Mouse (Mus musculus) spleen, adult 2 months (tissue): Measurements from ENCODE around the gene Mcidas. TPM values are rescaled to one million over a fixed set of nuclear protein-coding genes. Genes with fewer than 3 reads are reported as not detected.

Experiments
- DNase-seq, 2 experiments: peaks; one replicate each; pipeline versions ENCODE4 v3.0.0 to v3.0.0-alpha.2; 2012 to 2021; ENCODE audit warnings: low spot score in 2 of 2, low read depth in 1 of 2
- H3K27ac ChIP-seq: fragments of 200-500 bp; 2 replicates; pipeline ENCODE4 v1.5.1; 2012; ENCODE audit warnings: low read length, inconsistent platforms; ENCODE audit not compliant: insufficient read depth
- H3K27me3 ChIP-seq: fragments of 200-500 bp; 2 replicates; pipeline ENCODE4 v1.6.1; 2012; ENCODE audit warnings: mild to moderate bottlenecking, moderate library complexity, low read length, inconsistent platforms; ENCODE audit not compliant: control insufficient read depth, insufficient read depth
- H3K36me3 ChIP-seq: fragments of 200-500 bp; 2 replicates; pipeline ENCODE4 v1.6.1; 2012; ENCODE audit warnings: mild to moderate bottlenecking, low read length, inconsistent platforms; ENCODE audit not compliant: control insufficient read depth, insufficient read depth
- H3K4me1 ChIP-seq: fragments of 200-500 bp; 2 replicates; pipeline ENCODE4 v1.6.1; 2011; ENCODE audit warnings: inconsistent platforms; ENCODE audit not compliant: control insufficient read depth, insufficient read depth, insufficient read length
- H3K4me3 ChIP-seq: fragments of 200-500 bp; 2 replicates; pipeline ENCODE4 v1.5.1; 2011; ENCODE audit warnings: mild to moderate bottlenecking, inconsistent platforms; ENCODE audit not compliant: insufficient read depth, insufficient read length; ENCODE audit errors: extremely low read depth
- CTCF ChIP-seq: fragments of 200-500 bp; IDR thresholded peaks from 2 replicates; pipeline ENCODE4 v1.5.1; 2011; ENCODE audit warnings: mild to moderate bottlenecking, inconsistent platforms; ENCODE audit not compliant: insufficient read depth, insufficient read length, insufficient replicate concordance; ENCODE audit errors: extremely low read depth
- POLR2A ChIP-seq: fragments of 200-500 bp; IDR thresholded peaks from 2 replicates; pipeline ENCODE4 v1.6.1; 2011; ENCODE audit warnings: low read depth, low read length, inconsistent platforms
- WGBS: fragments of 180-500 bp; shearing (Covaris S2); methylation state at CpG from one replicate; pipeline ENCODE4 v1.1.7; 2018; 5-methylcytosine and 5-hydroxymethylcytosine counted together
- polyA plus RNA-seq: library from polyadenylated mRNA; depleted of rRNA; stranded (reverse); fragments of >200 nt; gene quantifications from 2 replicates; pipeline ENCODE4 v1.2.3, GENCODE M21; 2012

Mcidas gene
- polyA plus RNA-seq, 1 experiment: not detected

DNA sequence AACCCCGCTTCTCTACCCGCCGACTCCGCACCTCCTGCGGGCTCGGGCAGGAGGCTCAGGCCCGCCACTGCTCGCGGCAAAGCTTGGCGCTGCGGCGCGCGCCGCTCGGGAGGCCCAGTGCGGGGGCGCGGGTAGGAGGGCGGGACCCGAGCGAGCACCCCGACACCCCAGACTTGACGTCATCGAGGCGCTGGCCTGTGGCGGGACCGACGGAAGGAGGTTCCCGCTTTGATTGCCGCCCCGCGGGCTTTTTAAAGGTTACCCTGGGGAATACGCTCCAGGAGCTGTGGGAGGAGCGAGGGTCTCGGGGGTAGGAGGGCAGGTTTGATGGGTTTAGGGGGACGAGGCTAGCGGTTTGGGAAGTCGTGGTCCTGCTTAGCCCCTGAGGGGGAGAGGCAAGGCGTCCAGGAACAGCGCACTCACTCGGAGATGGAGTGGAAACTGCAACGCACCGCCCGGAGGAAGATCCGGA lies 41.3 kb downstream of the Mcidas start, which contains the start of gene Cdc20b:
Gene Cdc20b (plus strand): TSS at position 162 of the 472 bp plus-strand sequence.
- H3K4me3 ChIP-seq: peak within 1 kb of the TSS; percentile 56; the same call in 1 of the 2 replicates
- DNase-seq: peak; percentile 45 to 54
- no peaks in the 10 kb centered on the region for H3K36me3 ChIP-seq
- TF ChIP-seq POLR2A (no peak), CTCF (no peak)
- peaks cover 14% of the 10 kb centered on the region for H3K27me3 ChIP-seq
- H3K27ac ChIP-seq: no peak within 1 kb of the TSS
- H3K4me1 ChIP-seq: peaks cover 9% of the 10 kb centered on the region
- under 1% methylated on average over 46 of the region's 46 CpGs for WGBS

GRCm38 (mm10) chr13:113035852-113036251 lies 42.2 kb downstream of the Mcidas start:
- Histone ChIP-seq H3K27me3 (peaks cover 14% of the 10 kb centered on the region), H3K4me1 (peaks cover 9% of the 10 kb centered on the region), H3K27ac (no peak overlapping the region), H3K4me3 (no peak overlapping the region), H3K36me3 (no peaks in the 10 kb centered on the region)
- 2% methylated on average over 4 of the region's 4 CpGs for WGBS
- TF ChIP-seq CTCF (peak; percentile 59; the same call in 1 of the 2 replicates), POLR2A (no peak)
- DNase-seq: peak; percentile 60 to 74

DNA sequence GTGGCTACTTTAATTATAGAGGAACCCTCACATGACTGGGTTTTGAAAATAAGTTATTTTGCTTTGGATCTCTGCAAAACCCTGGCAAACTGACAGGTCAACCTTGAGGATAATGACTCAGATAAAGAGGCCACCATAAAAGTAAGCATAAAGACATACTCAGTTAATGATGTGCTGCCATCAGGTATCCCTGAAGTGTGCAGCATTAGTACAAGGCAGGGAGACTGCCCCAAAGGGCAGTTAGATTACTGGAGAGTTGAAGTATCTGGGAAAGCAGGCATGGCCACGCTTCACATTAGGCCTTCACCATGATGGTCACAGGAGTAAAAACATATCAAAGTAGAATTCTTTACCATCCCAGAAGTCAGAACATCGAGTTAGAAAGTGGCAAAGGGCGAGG lies 51.2 kb downstream of the Mcidas start:
- Histone ChIP-seq H3K4me1 (no peaks in the 10 kb centered on the region), H3K27ac (no peak overlapping the region), H3K27me3 (peaks cover 4% of the 10 kb centered on the region; the same call in 1 of the 2 replicates), H3K36me3 (no peaks in the 10 kb centered on the region), H3K4me3 (no peak overlapping the region)
- TF ChIP-seq POLR2A (no peak), CTCF (no peak)
- no peak for DNase-seq
- WGBS: 79% methylated on average over 3 of the region's 3 CpGs

DNA sequence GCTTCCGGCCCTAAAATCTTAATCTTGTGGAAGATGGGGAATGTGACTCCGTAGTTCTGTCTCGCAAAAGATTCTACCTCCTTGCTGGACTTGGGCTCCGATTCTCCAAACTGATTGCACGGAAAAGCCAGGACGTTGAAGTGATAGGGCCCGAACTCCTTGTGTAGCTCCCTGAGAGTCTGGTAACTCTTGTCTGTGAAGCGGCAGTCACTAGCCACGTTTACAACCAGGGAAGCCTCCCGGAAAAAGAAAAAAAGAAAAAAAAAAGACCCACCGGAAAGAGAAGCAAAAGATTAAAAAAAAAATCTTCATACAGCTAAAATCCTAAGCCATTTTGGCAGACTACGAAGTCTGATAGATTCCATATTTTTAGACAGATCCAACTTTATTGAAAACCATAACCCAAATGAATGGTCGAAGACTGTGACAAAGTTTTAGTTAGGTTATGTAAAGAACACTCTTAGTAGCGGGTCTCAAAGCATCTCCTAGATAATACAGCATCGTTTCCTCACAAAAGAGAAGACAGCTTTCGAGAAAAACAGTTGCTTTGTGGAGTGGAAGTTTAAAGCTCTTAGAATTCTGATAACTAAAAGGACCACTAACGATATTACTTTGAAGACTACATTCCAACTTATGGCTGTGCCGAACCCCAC lies 51.9 kb downstream of the Mcidas start:
- Histone ChIP-seq H3K4me1 (no peaks in the 10 kb centered on the region), H3K27me3 (peaks cover 4% of the 10 kb centered on the region; the same call in 1 of the 2 replicates), H3K27ac (no peak overlapping the region), H3K36me3 (no peaks in the 10 kb centered on the region), H3K4me3 (peak overlapping the region; percentile 36; the same call in 1 of the 2 replicates)
- DNase-seq: no peak
- WGBS: 55% methylated on average over 18 of the region's 18 CpGs
- TF ChIP-seq CTCF: no peak
- TF ChIP-seq POLR2A: no peak

DNA sequence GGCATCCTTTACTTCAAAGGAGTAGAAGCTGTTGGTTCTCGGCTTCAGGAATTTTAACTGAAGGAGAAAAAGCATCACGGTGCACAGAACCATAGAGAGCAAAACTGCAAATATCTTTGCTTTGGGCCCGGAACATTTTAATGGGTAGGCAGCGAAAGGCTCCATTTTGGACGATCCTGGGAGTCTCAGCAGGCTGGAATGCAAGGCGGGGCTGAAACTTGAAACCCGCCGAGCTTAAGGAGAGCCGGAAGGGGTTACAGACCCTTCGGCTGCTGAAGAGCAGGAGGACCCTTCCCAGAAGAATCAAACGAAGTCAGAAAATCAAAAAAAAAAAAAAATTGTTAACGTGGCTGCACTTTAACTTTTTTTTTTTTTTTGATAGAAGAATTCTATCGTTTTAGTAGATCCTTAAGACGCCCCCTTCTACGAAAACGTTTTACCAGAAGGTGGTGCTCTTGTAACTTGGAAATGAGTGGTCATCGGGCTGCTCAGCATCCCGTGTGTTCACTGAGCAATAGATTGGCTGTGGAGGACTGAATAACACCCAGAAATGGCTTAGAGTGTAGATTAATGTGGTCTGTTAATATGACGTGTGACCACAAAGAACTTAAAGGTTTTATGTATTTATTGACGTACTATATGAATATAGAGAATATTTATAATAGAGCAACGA lies 52.7 kb downstream of the Mcidas start, which contains the start of gene Gpx8:
Gene Gpx8 (minus strand): TSS at position 200 of the 673 bp plus-strand sequence.
- H3K27me3 ChIP-seq: peaks cover 4% of the 10 kb centered on the region; the same call in 1 of the 2 replicates
- DNase-seq: no peak
- H3K4me3 ChIP-seq: peak within 1 kb of the TSS; percentile 36
- H3K4me1 ChIP-seq: no peaks in the 10 kb centered on the region
- WGBS: 11% methylated on average over 21 of the region's 21 CpGs
- no peak for TF ChIP-seq CTCF
- TF ChIP-seq POLR2A: no peak
- no peaks in the 10 kb centered on the region for H3K36me3 ChIP-seq
- no peak within 1 kb of the TSS for H3K27ac ChIP-seq

DNA sequence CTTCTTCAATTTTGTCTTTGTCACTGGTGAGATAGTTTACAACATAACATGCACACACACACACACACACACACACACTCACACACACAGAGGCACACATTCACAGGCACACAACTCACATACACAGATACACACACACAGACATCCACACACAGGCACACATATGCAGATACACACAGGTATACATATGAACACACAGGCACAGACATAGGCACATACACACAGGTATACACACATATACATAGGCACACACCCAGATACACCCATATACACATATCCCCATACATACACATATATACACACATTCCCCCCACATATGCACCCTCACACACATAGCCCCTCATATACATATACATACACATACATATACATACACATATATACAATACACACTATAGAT lies 53.4 kb downstream of the Mcidas start:
- Histone ChIP-seq H3K4me1 (no peaks in the 10 kb centered on the region), H3K36me3 (no peaks in the 10 kb centered on the region), H3K4me3 (no peak overlapping the region), H3K27ac (no peak overlapping the region), H3K27me3 (peaks cover 4% of the 10 kb centered on the region; the same call in 1 of the 2 replicates)
- no peak for TF ChIP-seq POLR2A
- no peak for TF ChIP-seq CTCF
- no peak for DNase-seq
